Mouse (Mus musculus) left cerebral cortex, adult 2 months (tissue): ENCODE data around the gene Metrn. TPM values are rescaled to one million over a fixed set of nuclear protein-coding genes. Genes with fewer than 3 reads are reported as not detected.

Experiments
- DNase-seq, 2 experiments: peaks; one replicate each; pipeline ENCODE4 v3.0.0; 2021 to 2022; ENCODE audit warnings: low spot score in 2 of 2, mixed read lengths in 1 of 2; ENCODE audit errors: extremely low spot score in 1 of 2
- H3K27ac ChIP-seq: fragments of 200-600 bp; 2 replicates; pipeline ENCODE4 v1.8.1; 2022
- H3K4me3 ChIP-seq: fragments of 200-600 bp; 2 replicates; pipeline ENCODE4 v1.8.1; 2022
- CTCF ChIP-seq: fragments of 200-600 bp; IDR thresholded peaks from 2 replicates; pipeline ENCODE4 v1.8.1; 2022; ENCODE audit warnings: antibody characterized with exemption, mild to moderate bottlenecking, moderate library complexity
- intact Hi-C: fragments of 180-260 bp; cut with DNase I; formaldehyde crosslinking; loops from one replicate; pipeline ENCODE4 v1.15.1; 2025
- total RNA-seq, 2 experiments: library from RNA; stranded (reverse); gene quantifications; 2 replicates each; pipeline ENCODE4 v1.2.3; 2021

Metrn gene
- total RNA-seq, 2 experiments from 2014 or later, result 72.3 to 88.2 TPM

GRCm38 (mm10) chr17:25794998-25795397 is 1.9 kb downstream of the Metrn start:
- intact Hi-C loops, result no loop called here
- H3K4me3 ChIP-seq, result peak overlapping the region; percentile 18
- TF ChIP-seq CTCF, result no peak
- DNase-seq, result no peak
- H3K27ac ChIP-seq, result peak overlapping the region; percentile 78

DNA sequence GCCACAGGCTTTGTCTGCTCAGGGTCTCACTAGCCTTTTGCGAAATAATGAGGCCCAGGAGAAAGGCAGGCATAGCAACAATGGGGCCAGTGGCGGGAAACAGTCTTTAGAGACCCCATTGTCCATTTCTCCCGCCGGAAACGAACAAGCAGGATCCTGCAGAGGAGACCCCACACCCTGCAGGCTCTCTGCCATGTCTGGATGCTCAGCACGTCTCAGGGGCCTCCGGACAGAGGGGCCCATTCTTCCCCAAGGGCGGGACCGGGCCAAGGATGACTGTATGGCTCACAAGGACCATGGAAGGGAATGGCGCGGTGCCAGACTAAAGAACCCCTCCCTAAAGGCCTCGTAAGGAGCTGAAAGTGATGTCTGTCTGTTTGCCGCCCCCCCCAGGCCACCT is 2.7 kb downstream of the Metrn start:
- intact Hi-C loops, result no loop called here
- Histone ChIP-seq H3K4me3 (no peak overlapping the region), H3K27ac (0 out of 2 replicates have a peak overlapping the region, but pooled peaks have one; percentile 78)
- TF ChIP-seq CTCF, result no peak
- DNase-seq, result no peak

GRCm38 (mm10) chr17:25792615-25793014 is 4.3 kb downstream of the Metrn start, which contains the start of gene Fam173a:
Gene Fam173a, minus strand, starts transcription at chr17:25792901.
- intact Hi-C loops, result no loop called here
- TF ChIP-seq CTCF, result no peak
- H3K4me3 ChIP-seq, result peak within 1 kb of the TSS; percentile 89
- peak; percentile 58 to 74 for DNase-seq
- peak within 1 kb of the TSS; percentile 89 for H3K27ac ChIP-seq

GRCm38 (mm10) chr17:25791843-25792527 is 5.0 kb downstream of the Metrn start:
- H3K27ac ChIP-seq, result peak overlapping the region; percentile 89
- TF ChIP-seq CTCF, result no peak
- peak overlapping the region; percentile 89 for H3K4me3 ChIP-seq
- intact Hi-C loops, result no loop called here
- DNase-seq, result peak; percentile 82 to 88

GRCm38 (mm10) chr17:25791320-25791842 is 5.6 kb downstream of the Metrn start:
- intact Hi-C loops, result no loop called here
- Histone ChIP-seq H3K27ac (peak overlapping the region; percentile 89), H3K4me3 (peak overlapping the region; percentile 89)
- no peak for DNase-seq
- TF ChIP-seq CTCF, result no peak; the same call in 1 of the 2 replicates

- no peak overlapping the region for H3K27ac ChIP-seq
- H3K4me3 ChIP-seq, result no peak overlapping the region
- intact Hi-C loops, result no loop called here
- no peak for DNase-seq
- TF ChIP-seq CTCF, result no peak
Measured at GRCm38 (mm10) chr17:25786781-25787504, 10.0 kb downstream of the Metrn start.

DNA sequence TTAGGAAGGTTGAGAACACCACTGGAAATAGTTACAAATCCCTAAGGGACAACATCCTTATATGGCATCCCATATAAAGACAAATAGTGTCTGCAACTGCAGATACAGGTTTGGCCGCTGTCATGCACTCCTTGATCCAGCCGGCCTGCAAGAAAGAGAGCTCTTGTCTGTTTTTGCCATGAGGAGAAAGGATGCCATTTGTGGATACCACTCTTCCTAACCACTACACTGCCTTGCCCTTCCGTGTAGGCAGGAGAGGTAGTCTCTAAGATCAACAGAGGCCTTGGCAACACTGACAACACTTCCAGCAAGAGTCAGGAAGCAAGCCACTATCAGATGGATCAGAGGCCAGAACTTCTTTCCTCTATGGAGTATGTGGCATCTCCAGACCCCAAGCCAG is 10.7 kb downstream of the Metrn start, which contains the start of gene Ccdc78:
Gene Ccdc78 (plus strand): TSS at position 301 of the 400 bp plus-strand sequence.
- Histone ChIP-seq H3K27ac (peak within 1 kb of the TSS; percentile 94), H3K4me3 (peak within 1 kb of the TSS; percentile 74)
- intact Hi-C loops, result no loop called here
- no peak for TF ChIP-seq CTCF
- no peak for DNase-seq

- TF ChIP-seq CTCF, result no peak; the same call in 1 of the 2 replicates
- peak within 1 kb of the TSS; percentile 74 for H3K4me3 ChIP-seq
- intact Hi-C loops, result no loop called here
- peak; percentile 94 to 96 for DNase-seq
- peak within 1 kb of the TSS; percentile 94 for H3K27ac ChIP-seq
Measured at GRCm38 (mm10) chr17:25785281-25785745, 11.6 kb downstream of the Metrn start, which contains the start of gene Haghl. Gene Haghl, minus strand, starts transcription at chr17:25785673.

DNA sequence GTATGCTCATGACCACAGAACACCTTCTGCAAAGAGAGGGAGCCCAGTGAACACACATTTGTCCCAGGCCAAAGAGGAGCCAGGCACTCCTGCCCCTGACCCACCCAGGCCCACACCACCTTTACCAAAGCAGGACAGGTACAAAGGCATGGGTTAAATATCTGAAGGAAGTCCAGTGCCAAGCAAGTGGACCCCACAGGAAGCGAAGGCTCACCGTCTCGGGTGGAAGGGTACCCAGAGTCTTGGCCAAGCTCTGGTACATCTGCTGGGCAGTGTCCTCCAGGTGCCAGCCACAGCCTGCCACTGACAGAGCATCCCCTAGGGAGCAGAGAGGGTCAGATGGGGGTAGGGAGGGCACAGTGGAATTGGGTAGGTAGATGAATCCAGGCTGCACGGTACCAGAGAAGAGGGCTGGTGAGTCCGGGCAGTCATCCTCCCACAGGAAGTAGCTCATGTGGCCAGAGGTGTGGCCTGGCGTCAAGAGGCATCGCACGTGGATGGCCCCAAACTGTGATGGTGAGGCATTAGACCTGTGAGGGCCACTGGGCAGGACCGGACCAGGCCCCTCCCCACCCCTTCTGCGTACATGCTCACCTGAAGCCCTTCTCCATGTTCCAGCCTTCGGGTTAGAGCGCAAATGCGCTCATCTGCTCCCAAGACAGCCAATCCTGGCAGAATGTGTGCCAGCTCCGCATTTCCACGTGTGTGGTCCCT is 12.9 kb downstream of the Metrn start:
- Histone ChIP-seq H3K27ac (peak overlapping the region; percentile 94; the same call in 1 of the 2 replicates), H3K4me3 (peak overlapping the region; percentile 74)
- TF ChIP-seq CTCF, result no peak
- no peak for DNase-seq
- intact Hi-C loops, result no loop called here

GRCm38 (mm10) chr17:25783086-25783485 is 13.8 kb downstream of the Metrn start:
- intact Hi-C loops, result no loop called here
- H3K4me3 ChIP-seq, result no peak overlapping the region
- TF ChIP-seq CTCF, result no peak
- no peak overlapping the region for H3K27ac ChIP-seq
- no peak for DNase-seq

DNA sequence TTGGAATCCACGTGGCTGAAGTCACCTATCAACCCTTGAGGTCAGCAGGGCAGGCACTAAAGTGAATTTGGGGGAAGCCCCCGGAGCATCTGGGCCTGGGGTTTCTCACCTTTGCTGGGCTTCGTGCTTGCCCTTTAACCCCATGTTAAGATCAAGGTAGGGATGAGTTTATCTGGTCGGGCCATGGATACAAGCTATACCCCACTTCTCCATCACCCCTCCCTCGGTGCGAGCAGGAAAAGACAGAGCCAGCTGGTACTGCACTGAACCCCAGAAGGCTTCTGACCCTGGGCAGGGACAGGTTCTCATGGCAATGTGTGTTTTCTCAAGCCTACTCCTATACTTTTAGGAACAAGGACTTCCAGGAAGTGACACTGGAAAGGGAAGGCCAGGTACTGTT is 15.6 kb downstream of the Metrn start:
- no peak for DNase-seq
- Histone ChIP-seq H3K4me3 (no peak overlapping the region), H3K27ac (no peak overlapping the region)
- TF ChIP-seq CTCF, result no peak
- intact Hi-C loops, result no loop called here
